Mouse (Mus musculus) embryonic fibroblast, embryonic 13.5 days (primary cell): ENCODE results near the gene Clec1b.

Experiments
- CTCF ChIP-seq: IDR thresholded peaks from 2 replicates; pipeline ENCODE4 v1.5.1; 2011; ENCODE audit warnings: mild to moderate bottlenecking, control low read depth, low read length, moderate library complexity, borderline replicate concordance; ENCODE audit not compliant: insufficient read depth
- POLR2A ChIP-seq: IDR thresholded peaks from 2 replicates; pipeline ENCODE4 v1.6.1; 2011; ENCODE audit warnings: low read depth, mild to moderate bottlenecking, control low read depth, low read length, moderate library complexity

DNA sequence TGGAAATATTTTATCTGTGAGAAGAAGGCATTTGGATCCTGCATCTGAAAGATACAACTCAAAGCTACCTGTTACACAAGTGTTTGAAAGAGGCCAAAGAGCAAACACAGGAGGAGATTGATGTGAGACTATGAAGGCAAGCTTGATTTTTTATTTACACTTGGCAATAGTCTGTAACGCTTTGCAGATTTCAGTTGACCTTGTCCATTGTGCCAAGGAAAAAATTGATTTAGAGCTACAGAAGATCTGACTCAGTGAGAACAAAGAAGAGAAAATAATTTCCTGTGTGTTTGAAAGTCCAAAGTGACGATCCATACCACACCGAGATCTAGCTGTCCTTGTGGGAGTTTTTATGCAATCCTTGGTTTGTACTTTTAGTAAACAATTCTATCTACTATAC, 25.2 kb downstream of the Clec1b start:
- no peak for TF ChIP-seq POLR2A
- TF ChIP-seq CTCF = no peak
